Mouse (Mus musculus): ENCODE measurements around the gene Rgs6.

The Rgs6 gene

DNA sequence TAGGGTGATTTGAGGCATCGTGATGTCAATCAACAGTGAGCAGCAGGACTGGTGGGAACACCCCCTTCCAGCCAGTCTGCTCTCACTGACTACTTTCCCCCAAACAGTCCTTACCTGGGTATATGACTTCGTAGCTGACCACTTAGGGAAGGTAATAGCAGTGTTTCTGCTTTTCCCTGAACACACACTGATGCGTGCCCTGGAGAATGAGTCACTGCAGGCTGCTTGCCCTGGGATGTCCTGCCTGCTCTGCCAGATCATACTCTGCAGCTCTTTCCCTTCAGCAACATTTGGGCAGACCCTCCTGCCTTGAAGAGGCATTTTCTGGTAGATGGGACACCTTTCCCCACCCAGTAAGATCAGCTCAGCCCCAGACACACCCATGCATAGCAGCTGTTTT, 540.5 kb downstream of the Rgs6 start:
- DNase-seq (ENCODE audit: low read depth, low spot score) = no peak

DNA sequence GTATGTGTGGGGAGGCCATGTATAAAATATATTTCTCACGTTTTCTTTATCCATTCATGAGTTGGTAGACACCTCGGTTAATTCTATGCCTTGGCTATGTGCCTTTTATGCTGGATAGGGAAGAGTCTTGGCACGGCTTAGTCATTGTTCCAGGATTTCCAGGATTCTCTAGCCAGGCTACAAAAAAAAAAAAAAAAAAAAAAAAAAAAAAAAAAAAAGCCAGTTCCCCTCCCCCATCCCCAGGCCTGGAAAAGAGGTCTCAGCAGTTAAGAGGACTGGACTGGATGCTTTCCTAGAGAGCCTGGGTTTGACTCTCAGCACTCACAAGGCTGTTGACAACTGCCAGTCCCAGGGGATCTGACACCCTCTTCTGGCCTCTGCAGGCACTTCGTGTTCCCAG, 543.3 kb downstream of the Rgs6 start:
- no peak for DNase-seq (ENCODE audit: low read depth, low spot score)

DNA sequence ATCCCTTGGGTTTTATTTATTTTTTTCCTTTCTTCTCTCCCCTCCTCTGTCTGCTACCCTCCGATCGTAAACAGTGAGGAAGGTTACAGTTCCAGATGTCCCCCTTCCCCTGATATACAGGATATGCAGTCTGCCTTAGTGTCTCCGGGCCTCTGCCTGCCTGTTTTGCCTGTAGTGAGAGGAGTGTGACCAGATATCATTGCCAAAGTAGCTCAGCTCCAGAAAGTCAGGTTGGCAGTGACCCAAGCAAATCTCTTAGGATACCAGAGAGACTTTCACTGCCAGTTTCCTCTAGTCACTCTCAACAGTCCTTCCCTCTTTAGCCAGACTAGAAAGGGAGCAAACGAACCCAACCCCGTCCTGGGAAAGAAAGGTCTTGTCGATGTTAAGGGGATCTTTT, 545.7 kb downstream of the Rgs6 start:
- peak; percentile 33 for DNase-seq (ENCODE audit: low read depth, low spot score)

DNA sequence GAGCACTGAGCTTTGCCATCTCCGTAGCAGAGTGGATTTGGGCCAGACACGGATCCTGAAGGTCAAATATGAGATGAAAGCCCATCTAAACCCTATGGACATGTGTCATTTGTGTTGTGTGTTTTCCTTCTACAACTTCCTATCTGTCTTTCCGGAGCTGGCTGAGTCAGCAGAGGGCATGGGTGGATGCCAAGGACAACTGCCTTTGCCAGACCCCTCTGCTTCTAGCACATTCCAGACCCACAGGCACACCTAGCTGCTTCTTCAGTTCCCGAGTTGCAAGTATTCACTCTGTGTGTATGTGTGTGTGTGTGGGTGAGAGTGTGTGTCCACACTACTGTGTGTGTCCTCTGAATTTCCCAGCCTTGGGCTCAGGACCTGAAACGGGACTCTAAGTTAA, 547.9 kb downstream of the Rgs6 start:
- no peak for DNase-seq (ENCODE audit: low read depth, low spot score)

DNA sequence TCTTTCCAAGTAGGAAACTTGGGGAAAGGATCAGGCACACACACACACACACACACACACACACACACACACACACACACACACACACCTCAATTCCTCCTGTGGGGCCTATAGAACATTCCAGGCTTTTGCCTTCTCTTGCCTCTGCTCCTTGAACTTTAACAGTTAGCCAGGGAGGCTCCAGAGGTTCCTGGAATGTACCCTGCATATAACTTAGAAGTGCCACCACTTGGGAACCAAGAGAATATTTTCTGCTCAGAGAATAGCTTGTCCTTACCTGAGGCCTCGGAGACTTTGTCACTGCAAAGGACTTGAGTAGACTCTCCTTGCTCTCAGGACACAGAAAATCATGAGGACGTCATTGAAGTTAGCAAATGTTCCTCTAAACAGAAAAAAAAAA, 548.4 kb downstream of the Rgs6 start:
- no peak for DNase-seq (ENCODE audit: low read depth, low spot score)

DNA sequence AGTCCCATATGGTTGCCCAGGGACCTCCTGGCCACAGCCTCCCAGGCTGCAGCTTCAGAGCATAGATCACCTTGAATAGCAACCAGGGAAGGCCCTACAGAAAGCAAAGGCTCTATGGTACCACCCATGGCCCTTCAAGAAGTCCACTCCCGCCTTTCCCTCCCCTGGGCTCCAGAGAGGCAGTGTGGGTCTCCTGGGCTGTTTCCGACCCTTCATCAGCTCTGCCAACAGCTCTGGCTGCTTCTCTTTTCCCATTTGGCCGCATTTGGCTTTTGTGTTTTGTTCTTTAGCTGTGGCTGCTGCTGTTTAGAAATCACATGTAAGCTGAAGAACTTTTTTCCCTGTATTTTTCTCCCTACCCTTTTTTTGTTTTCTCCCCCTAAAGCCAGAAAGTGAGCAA, 548.9 kb downstream of the Rgs6 start:
- no peak for DNase-seq (ENCODE audit: low read depth, low spot score)

DNA sequence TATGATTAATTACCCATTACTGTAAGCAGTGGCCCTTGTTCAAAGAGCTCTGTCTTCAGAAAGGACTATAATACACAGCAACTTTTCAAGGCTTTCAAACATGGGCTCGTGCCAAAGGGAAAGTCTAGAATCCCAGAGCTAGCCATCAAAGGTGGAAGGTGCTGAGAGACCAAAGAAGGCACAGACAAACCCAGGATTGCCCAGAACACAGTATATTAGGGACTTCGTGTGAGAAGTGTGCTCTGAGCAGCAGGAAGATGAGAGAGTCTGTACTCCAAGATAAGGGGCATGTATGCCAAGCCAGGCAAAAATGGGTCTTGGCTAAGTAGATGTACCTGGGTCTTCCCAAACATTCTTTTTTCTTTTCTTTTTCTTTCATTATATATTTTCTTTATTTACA, 553.1 kb downstream of the Rgs6 start:
- DNase-seq (ENCODE audit: low read depth, low spot score) = no peak

DNA sequence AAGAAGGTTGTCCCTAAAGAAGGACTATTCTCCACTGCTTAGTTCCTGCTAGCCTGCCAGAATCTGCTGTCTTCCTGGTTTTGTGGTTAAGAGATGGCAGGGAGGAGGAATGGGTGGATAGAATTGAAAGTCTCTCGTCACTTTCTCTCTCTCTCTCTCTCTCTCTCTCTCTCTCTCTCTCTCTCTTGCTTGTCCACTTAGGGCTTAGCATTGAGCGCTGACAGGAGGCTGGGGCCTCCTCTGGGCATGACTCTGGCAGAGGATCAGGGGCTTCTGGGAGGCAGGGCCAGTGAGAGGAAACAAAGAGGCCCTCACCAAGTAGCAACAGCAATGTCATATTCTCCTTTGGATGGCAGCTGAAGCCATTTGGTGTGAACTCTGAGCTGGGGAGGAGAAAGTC, 554.4 kb downstream of the Rgs6 start:
- DNase-seq (ENCODE audit: low read depth, low spot score) = no peak

DNA sequence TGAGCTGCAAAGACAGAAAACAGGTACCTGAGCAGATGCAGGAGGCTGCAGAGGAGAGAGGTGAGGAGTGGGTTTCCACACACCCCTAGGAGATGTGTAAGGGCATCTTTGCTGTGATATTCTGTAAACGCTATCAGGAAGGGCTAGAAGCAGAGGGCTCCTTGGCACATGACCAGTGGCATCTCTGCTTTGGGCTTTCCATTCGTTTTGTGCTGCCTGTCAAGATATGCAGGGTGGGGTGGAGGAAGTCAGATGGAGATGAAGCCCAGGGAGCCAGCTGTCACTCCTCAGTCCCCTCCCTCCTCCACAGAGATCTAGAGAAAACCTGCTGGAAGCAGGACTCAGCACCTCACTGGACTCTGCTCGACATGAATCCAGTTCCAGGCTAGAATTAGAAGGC, 555.0 kb downstream of the Rgs6 start:
- DNase-seq (ENCODE audit: low read depth, low spot score) = no peak

DNA sequence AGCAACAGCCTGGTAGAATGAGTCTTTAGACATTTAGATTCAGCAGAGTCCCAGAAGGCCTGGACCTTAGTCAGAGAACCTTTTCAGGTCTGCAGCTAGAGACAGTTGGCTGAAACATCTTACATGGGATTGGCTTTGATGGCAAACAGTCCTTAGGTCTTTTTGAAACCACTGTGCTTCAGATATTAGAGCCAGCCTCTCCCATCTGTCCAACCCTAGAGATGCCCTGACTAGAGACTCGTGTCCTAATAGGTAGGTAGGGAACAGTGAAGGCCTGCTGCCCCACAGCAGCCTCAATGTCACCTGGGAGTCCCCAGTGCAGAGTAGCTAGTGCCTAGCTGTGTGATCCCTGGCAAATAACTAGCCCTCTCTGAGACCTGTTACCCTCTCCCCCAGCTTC, 555.5 kb downstream of the Rgs6 start:
- DNase-seq (ENCODE audit: low read depth, low spot score) = no peak

DNA sequence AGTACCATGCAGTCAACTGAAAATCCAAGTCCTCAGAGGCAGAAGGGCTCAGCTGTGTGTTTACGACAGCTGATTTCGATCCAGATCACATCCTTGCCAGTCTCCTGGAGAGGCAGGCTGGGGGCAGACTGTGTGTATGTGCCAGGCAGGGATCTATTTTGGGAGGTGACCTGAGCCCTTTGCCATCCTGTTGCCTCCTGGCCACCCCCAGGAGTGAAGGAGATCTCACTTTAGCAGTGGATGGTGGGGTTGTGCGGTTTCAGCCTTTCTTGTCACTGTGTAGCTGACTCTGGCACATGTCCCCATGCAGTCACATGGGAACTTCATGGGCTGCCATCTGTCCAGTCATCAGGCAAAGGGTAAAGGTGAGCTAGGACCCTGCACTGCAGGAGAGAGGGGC, 557.0 kb downstream of the Rgs6 start:
- no peak for DNase-seq (ENCODE audit: low read depth, low spot score)

DNA sequence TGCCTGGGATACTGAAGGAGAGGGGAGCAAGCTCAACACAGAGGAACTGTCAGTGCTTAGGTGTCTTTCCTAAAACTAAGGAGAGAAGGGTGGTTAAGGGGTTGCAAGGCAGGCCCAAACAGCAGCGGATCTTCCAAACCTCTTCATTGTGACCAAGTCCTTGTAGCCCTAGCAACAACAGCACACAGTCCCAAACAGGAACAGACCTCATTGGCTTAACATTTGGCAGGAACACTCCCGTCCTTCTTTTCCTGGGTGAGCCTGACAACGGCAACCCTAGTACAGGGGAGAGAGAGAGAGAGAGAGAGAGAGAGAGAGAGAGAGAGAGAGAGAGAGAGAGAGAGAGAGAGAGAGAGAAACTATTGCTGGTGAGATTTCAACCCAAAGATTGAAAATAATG, 557.8 kb downstream of the Rgs6 start:
- DNase-seq (ENCODE audit: low read depth, low spot score) = no peak

DNA sequence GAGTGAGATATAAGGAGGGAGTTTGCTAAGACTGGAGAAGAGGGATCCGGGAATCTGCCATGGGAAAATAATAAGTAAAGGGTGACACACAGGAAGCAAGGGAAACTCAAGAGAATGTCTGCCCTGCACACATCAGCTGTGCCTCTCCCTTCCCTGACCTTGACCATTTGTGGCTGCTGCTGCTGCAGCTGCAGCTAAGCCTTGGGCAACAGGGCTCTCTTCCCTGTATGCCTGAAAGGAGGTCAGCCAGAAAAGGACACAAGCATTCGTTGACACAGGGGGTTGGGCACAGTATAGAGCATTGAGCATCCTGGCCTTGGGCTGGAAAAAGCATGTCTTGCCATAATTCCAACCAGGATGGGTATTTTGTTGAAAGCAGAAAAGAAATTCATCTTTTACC, 558.8 kb downstream of the Rgs6 start:
- no peak for DNase-seq (ENCODE audit: low read depth, low spot score)

DNA sequence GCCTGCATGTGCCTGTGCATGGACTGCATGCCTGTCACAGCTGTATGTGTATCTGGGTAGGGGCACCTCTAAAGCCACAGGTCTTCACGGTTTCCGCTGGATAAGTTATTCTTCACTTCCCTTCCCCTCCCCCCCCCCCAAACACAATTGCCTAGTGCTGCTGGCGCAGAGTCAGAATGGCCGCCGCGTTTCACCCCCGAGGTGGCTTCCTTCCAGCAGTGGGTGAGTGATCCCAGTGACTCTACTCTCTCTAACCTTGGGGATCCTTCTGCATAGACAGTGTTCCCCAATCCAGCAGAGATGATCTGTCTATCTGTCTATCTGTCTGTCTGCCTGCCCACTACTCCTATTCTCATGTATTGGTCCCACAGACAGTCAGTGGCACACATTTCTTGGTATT, 561.9 kb downstream of the Rgs6 start:
- DNase-seq (ENCODE audit: low read depth, low spot score) = no peak

DNA sequence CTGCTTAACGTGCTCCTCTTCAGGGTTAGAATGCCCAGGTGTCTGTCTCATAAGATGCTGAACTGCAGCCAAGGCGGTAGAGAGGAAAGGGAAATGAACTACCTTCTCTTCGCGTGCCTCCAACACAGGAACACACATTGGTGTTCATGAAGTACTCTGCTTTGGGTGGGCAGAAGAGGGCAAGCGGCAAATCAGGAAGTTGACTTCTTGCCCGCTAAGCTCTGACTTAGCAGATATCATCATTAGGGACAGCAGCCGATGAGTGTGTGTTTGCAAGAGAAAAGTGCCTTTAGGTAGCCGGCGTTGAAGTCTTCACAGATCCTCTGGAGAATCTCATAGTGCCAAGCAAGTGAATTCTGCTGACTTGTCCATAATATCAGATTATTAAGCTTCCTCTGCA, 562.7 kb downstream of the Rgs6 start:
- no peak for DNase-seq (ENCODE audit: low read depth, low spot score)

DNA sequence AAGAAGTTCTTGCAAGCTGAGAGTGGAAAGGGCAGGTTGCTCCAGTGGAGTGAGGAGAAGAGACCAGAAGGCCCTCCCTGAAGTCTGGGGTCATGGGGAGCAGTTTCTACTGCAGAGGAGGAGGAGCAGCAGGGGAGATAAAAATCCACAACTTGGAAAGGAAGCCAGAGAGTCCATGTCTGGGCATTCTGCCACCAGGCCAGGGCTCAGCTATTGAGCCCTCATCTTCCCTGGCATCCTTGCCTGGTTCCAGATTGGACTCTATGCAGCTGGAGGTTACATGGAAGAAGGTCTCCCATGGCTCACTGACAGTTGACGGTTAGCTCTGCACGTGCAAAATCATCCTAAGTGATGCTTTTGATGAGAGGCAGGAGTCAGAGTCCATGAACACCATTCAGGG, 563.4 kb downstream of the Rgs6 start:
- DNase-seq (ENCODE audit: low read depth, low spot score) = no peak

DNA sequence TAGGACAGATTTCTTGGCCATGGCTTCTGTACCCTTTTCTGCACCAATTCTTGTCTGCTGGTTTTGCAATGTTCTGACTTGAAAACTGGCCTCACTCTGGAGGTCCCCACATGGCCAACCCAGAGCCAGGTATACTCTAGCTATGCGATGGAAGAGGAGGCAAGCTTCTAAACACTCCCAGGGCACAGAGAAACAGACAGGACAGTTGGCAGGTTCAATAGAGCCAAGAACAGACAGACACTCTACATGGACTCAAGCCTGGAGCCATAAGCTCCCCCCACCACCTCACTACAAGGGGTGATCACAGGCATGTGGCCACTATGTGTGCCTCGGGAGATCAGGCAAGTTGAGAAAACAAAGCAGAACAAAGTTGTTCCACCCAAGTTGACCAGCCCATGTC, 572.1 kb downstream of the Rgs6 start:
- no peak for DNase-seq (ENCODE audit: low read depth, low spot score)

DNA sequence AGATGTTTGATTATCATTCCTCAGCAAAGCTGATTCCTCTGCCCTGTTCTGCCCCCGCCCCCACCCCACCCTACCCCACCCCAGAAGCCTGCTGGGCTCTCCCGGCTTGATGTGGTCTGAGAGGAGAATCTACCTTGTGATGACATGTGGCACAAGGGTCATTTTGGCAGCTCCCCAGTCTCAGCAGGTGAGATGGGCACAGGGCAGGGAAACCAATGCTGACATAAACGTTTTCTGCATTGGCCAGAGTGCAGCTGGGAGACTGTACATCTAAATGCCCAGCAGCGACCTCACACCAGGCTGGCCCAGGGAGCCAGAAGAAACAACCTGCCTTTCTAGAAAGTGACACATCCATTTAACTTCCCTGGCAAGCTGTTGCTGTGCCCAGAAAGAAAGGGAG, 572.6 kb downstream of the Rgs6 start:
- no peak for DNase-seq (ENCODE audit: low read depth, low spot score)

DNA sequence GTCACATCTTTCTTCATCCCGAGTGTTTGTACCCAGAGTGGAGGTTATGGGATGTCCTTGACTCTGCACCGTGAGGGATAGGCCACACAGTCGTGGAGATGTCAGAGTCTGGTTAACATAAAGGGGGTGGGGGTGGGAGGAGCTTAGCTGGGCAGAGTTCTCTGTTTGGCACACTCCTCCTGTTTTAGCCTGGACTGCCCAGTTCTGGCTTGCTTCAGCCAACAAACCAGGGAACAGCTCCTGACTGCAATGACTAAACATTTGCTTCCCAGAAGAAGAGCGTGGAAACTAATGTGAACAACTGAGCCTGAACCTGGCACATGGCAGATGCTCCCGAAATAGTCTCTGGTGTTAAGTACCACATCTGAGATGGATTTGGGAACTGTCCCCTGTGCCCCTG, 575.6 kb downstream of the Rgs6 start:
- DNase-seq (ENCODE audit: low read depth, low spot score) = no peak

DNA sequence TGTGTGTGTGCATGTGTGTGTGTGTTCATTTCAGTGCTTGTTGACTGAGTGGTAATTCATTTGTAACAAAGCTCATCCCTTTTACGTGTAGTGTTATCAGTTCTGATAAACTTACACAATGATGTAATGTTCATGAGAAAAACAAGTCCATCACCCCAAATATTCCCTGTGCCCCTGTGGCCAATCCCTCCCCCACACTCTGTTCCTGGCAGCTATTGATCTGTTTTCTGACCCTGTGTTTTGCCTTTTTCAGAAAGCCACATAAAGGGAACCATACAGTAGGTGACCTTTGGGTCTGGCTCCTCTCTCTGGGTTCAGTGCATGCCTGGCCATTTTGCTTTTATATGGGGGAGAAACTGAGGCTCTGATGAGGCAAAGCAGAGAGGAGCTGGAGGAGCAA, 577.0 kb downstream of the Rgs6 start:
- no peak for DNase-seq (ENCODE audit: low read depth, low spot score)

DNA sequence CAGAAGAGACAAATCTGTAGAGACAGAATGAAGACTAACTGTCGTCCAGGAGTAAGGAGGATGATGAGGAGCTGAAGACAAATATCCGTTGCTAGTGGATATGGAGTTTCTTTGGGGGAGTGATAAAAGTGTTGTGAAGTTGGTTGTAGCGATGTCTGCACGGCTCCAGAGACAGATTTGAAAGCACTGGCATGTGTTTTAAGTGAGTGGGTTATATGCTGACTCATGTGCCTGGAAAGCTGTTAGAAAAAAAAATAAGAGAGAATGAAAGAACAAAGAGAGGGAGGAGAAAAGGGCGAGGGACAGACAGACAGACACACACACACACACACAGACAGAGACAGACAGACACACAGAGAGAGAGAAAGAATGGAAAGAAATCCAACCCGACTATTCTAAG, 580.2 kb downstream of the Rgs6 start:
- DNase-seq (ENCODE audit: low read depth, low spot score) = peak; percentile 72

DNA sequence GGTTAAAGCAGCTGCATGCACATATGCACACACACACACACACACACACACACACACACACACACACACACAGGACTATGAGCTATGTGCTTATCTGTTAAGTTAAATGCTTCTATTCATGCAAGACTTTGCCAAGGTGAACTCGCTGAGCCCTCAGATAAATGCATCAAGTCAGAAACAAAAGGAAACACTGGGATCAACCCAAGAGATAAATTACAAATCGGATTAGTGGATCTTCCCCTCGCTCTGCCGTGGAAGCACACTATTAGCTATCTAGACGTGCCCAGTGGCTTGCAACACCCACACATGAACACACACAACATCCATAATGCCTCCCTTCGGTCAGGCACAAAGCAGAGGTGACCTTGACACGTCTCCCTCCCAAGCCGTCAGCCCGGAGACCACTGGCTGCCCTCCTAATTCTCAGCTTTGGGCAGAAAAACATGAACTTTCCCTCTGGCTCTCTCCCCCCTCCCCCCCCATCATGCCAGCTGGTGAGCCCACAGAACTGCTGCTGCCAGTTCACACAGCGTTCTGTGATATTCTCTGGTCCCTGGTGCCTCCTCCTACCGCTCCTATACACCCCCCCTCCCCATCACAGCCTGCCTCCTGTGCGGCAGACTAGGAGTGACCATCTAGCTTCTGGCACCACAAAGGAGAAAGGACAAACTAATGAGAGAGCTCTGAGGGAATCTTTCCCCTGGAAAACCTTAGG, 581.6 kb downstream of the Rgs6 start:
- peak; percentile 57 for DNase-seq (ENCODE audit: low read depth, low spot score)

DNA sequence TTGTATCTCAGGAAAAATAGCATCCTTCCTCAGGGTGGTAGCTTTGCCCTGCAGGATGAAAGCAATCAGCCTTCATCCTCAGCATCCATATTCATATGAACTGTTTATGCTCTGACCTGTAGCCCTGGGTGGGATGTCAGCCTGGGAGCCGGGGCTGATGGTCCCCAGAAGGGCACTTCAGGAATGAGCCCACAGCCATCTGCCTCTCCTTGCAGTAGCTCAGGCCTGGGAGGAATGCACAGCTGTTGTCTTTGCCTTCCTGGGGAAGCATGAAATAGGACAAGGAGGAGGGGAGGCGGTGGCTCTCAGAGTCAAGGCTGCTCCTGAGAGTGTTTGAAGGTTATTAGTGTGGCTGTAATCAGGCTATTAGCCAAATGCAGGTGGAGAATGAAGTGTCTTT, 590.7 kb downstream of the Rgs6 start:
- DNase-seq (ENCODE audit: low read depth, low spot score) = no peak

DNA sequence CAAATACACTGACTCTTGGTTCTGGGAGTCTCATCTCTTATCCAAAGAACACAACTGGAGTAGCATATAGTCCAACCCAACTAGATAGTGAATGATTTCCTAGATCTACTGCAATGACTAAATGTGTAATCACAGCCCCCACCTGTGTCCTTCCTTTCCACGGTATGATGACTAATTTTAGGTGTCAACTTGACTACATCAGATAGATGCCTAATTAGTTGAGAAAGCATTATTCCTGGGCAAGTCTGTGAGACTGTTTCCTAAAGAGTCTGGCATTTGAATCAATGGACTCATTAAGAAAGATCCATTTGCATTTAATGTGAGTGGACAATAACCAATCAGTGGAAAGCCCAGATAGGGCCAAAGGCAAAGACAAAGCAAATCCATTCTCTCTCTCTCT, 591.8 kb downstream of the Rgs6 start:
- no peak for DNase-seq (ENCODE audit: low read depth, low spot score)

Measured in telencephalon, adult 2 months (tissue).